Mouse (Mus musculus) cerebellum, adult 2 months (tissue): Measurements from ENCODE around the gene Fam160a2.

ENCODE experiments used
- CTCF ChIP-seq: fragments of 200-500 bp; IDR thresholded peaks from 2 replicates; pipeline ENCODE4 v1.5.1; 2011; ENCODE audit warnings: low read depth, mild to moderate bottlenecking, control low read depth, low read length, moderate library complexity, borderline replicate concordance; ENCODE audit not compliant: insufficient read depth
- POLR2A ChIP-seq: fragments of 200-500 bp; IDR thresholded peaks from 2 replicates; pipeline ENCODE4 v1.6.1; 2011; ENCODE audit warnings: low read length, control low read depth, borderline replicate concordance; ENCODE audit not compliant: insufficient read depth

DNA sequence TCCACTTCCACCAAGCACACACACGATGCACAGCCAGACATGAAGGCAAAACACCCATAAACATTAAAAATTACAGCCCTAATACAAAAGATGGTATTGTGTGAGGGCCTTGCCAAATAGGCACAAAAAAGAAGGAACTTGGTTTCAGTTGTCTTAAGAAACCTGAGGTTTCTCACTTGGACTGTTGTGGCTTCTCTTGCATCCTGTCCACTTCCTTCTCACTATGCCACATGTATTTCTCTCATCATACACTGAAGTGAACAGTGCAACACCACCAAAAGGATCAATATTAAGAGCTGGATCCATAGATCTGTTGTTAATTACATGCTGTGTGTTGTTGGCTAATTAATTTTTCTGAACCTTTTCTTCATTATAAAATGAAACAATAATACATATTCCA is 26.9 kb downstream of the Fam160a2 start:
- TF ChIP-seq POLR2A (no peak), CTCF (no peak)
